Mouse (Mus musculus): ENCODE measurements around the gene Lrrc4b. TPM values are rescaled to one million over a fixed set of nuclear protein-coding genes. Genes with fewer than 3 reads are reported as not detected.

Lrrc4b gene
- polyA plus RNA-seq, 1 experiment: 0.22 TPM

DNA sequence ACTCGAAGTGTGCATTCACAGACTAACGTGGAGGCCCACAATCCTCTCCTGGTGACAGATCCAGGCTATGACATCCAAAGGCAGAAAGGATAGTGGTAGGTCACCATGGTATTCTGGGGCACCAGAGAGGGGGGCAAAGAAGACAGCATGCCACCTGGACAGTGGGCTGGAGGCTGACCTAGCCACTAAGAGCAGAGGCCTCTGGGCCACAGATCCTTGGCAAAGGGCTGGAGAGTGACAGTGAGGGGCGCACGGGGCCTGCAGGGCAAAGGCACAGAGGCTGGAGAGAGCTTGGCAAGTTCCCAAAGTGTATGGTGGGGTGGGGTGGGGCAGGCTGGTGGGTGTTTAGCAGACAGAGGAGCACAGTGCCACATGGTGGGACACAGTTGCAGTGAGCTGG, 61.5 kb downstream of the Lrrc4b start:
- no peak overlapping the region for H3K4me3 ChIP-seq (ENCODE audit: extremely low read depth, insufficient read depth, insufficient read length)
- H3K27ac ChIP-seq (ENCODE audit: insufficient read depth, low read length): no peak overlapping the region
- H3K4me1 ChIP-seq (ENCODE audit: control insufficient read depth, insufficient read depth, insufficient read length): no peaks in the 10 kb centered on the region
- 61% methylated on average over 4 of the region's 4 CpGs for WGBS
- TF ChIP-seq POLR2A (IDR thresholded peaks at IDR 0.05; ENCODE audit: low read depth, low read length) (no peak), CTCF (IDR thresholded peaks at IDR 0.05; ENCODE audit: extremely low read depth, insufficient read depth, insufficient read length, insufficient replicate concordance) (no peak)
- no peaks in the 10 kb centered on the region for H3K27me3 ChIP-seq (ENCODE audit: control insufficient read depth, insufficient read depth, low read length)
- peaks cover 38% of the 10 kb centered on the region for H3K36me3 ChIP-seq (ENCODE audit: control insufficient read depth, insufficient read depth, low read length)
- peak in 1 of 2 experiments; percentile 2 for DNase-seq (ENCODE audit: low read depth in 1 of 2, low spot score in 2 of 2)

DNA sequence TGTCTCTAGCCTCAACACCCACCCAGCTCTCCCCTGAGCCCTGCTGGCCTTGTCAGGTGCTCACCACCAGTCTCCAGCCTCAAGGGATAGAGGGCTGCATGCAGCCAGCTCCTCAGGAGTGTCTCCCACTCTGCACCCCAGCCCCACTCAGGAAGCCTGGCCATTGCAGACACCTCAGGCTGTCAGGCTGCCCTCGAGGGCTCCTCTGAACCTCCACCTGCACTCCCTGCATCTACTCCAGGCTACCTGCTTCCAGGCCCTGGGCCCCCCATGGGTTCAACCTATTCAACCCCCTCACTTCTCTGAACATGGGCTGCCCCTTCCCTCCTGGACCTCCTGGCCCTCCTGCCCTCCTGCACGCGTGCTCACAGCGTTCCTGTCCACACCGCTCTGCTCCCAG, 62.6 kb downstream of the Lrrc4b start:
- Histone ChIP-seq H3K36me3 (ENCODE audit: control insufficient read depth, insufficient read depth, low read length) (peaks cover 38% of the 10 kb centered on the region), H3K4me1 (ENCODE audit: control insufficient read depth, insufficient read depth, insufficient read length) (no peaks in the 10 kb centered on the region; the same call in 1 of the 2 replicates), H3K27me3 (ENCODE audit: control insufficient read depth, insufficient read depth, low read length) (no peaks in the 10 kb centered on the region), H3K27ac (ENCODE audit: insufficient read depth, low read length) (no peak overlapping the region), H3K4me3 (ENCODE audit: extremely low read depth, insufficient read depth, insufficient read length) (no peak overlapping the region)
- no peak for TF ChIP-seq POLR2A (IDR thresholded peaks at IDR 0.05; ENCODE audit: low read depth, low read length)
- no peak for TF ChIP-seq CTCF (IDR thresholded peaks at IDR 0.05; ENCODE audit: extremely low read depth, insufficient read depth, insufficient read length, insufficient replicate concordance)
- DNase-seq (ENCODE audit: low read depth in 1 of 2, low spot score in 2 of 2): no peak
- WGBS: 98% methylated on average over 5 of the region's 5 CpGs

DNA sequence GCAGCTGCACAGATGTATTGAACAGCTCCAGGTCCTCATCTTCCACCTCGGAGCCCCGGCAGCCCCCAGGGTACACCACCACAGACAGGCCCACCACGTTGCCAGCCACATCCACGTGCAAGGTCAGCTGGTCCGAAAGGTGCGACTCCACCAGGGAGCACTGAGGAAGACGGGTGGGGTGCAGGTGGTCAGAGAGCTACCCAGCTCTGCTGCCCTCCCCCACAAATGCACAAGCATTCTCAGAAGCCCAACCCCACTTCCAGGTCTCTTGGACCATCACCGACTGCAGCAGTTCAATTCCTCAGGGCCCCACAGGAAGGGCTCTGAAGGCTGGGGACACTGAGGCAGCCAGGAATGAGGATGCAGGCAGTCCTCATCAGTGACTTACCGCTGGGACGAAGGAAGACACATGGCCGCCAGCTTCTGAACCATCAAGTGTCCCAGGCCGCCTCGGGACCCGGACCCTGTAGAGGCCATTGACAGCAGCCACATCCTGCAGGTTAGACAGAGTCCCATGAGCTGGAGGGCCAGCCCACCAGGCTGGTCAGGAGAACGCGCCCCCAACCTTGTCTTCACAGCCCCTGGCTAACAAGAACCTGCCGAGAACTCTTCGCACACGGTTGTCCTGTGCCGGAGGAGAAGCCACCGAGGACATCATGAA, 63.5 kb downstream of the Lrrc4b start:
- 94% methylated on average over 21 of the region's 21 CpGs for WGBS
- no peak for DNase-seq (ENCODE audit: low read depth in 1 of 2, low spot score in 2 of 2)
- TF ChIP-seq POLR2A (IDR thresholded peaks at IDR 0.05; ENCODE audit: low read depth, low read length) (no peak), CTCF (IDR thresholded peaks at IDR 0.05; ENCODE audit: extremely low read depth, insufficient read depth, insufficient read length, insufficient replicate concordance) (no peak)
- H3K4me3 ChIP-seq (ENCODE audit: extremely low read depth, insufficient read depth, insufficient read length): no peak overlapping the region
- H3K36me3 ChIP-seq (ENCODE audit: control insufficient read depth, insufficient read depth, low read length): peaks cover 38% of the 10 kb centered on the region
- no peaks in the 10 kb centered on the region; the same call in 1 of the 2 replicates for H3K4me1 ChIP-seq (ENCODE audit: control insufficient read depth, insufficient read depth, insufficient read length)
- no peak overlapping the region for H3K27ac ChIP-seq (ENCODE audit: insufficient read depth, low read length)
- no peaks in the 10 kb centered on the region for H3K27me3 ChIP-seq (ENCODE audit: control insufficient read depth, insufficient read depth, low read length)

DNA sequence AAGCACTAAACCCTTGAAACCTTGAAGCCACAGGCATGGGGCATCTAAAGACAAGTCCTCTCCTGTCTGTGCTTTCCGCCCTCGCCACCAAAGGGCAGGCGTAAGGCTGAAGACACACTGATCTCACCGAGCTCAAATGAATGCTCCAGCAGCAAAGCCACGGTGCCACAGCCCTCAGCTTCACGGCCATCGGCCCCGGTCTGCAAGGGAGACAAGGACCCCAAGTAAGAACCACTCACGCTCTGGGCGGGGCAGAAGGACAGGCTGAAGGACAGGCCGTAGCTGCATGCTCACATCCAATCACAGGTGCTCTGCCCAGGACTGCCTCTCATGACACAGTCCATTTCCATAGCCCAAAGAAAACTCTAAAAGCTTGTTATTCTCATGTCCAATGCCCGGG, 65.9 kb downstream of the Lrrc4b start:
- no peak for DNase-seq (ENCODE audit: low read depth in 1 of 2, low spot score in 2 of 2)
- Histone ChIP-seq H3K4me3 (ENCODE audit: extremely low read depth, insufficient read depth, insufficient read length) (no peak overlapping the region), H3K4me1 (ENCODE audit: control insufficient read depth, insufficient read depth, insufficient read length) (no peaks in the 10 kb centered on the region; the same call in 1 of the 2 replicates), H3K27ac (ENCODE audit: insufficient read depth, low read length) (no peak overlapping the region), H3K36me3 (ENCODE audit: control insufficient read depth, insufficient read depth, low read length) (peaks cover 33% of the 10 kb centered on the region), H3K27me3 (ENCODE audit: control insufficient read depth, insufficient read depth, low read length) (no peaks in the 10 kb centered on the region)
- TF ChIP-seq POLR2A (IDR thresholded peaks at IDR 0.05; ENCODE audit: low read depth, low read length) (no peak), CTCF (IDR thresholded peaks at IDR 0.05; ENCODE audit: extremely low read depth, insufficient read depth, insufficient read length, insufficient replicate concordance) (no peak)
- WGBS: 92% methylated on average over 12 of the region's 12 CpGs

DNA sequence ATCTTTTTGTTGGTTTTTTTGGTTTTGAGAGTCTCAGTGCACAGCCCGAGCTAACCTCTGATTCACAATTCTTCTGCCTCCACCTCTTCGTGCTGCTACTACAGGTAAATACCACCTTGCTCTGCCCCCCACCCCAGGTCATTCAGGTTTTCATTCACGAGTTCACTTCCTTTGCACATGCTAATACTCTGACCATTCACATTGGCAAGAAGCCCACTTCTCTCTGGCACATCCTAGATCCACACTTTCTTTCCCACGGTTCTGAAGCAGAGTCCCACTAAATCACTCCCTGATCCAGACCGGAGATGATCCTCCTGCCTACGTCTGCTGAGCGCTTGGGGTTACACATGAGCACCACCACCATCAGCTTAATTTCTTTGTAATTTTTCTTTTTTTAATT, 66.3 kb downstream of the Lrrc4b start:
- Histone ChIP-seq H3K27me3 (ENCODE audit: control insufficient read depth, insufficient read depth, low read length) (no peaks in the 10 kb centered on the region), H3K4me3 (ENCODE audit: extremely low read depth, insufficient read depth, insufficient read length) (no peak overlapping the region), H3K27ac (ENCODE audit: insufficient read depth, low read length) (no peak overlapping the region), H3K36me3 (ENCODE audit: control insufficient read depth, insufficient read depth, low read length) (peaks cover 31% of the 10 kb centered on the region), H3K4me1 (ENCODE audit: control insufficient read depth, insufficient read depth, insufficient read length) (no peaks in the 10 kb centered on the region; the same call in 1 of the 2 replicates)
- DNase-seq (ENCODE audit: low read depth in 1 of 2, low spot score in 2 of 2): no peak
- WGBS: 87% methylated on average over 7 of the region's 7 CpGs
- TF ChIP-seq POLR2A (IDR thresholded peaks at IDR 0.05; ENCODE audit: low read depth, low read length) (no peak), CTCF (IDR thresholded peaks at IDR 0.05; ENCODE audit: extremely low read depth, insufficient read depth, insufficient read length, insufficient replicate concordance) (no peak)

DNA sequence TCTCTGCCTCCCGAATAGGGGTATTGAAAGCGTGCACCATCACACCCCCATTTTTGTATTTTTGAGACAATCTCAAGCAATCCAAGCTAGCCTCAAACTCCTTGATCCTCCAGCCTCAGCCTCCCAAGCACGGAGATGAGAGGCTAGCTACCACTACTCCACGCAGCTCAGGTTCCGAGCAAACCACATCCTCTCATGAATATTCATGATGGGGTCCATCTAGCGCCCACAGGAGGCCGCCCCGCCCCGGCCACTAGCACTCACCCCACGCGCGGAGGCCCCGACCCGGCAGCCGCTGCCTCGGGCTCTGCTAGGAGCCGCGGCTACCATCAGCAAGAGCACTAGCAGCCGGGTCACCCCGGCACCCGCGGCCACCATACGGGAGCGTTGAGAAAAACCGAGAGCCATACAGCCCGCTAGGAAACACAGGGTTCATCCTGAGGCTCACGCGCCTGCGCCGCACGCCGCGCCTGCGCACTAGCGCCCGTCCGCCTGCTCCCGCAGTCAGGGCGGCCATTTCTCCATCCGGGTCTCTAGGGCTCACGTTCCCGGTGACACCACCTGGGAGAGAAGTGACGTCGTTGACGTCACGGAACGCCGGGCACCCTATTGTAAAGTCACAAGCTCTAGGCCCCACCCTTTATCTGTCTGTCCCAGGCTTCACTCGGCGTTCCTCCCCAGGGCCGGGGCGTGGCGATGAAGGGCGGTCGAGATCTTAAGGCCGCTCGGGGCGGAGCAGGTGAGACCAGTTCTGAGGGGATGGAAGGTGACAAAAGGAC, 67.4 kb downstream of the Lrrc4b start, which contains the start of the genes Emc10 and Fam71e1:
Gene Emc10 (minus strand): TSS at position 538 of the 779 bp plus-strand sequence.
Gene Fam71e1 (plus strand): TSS at position 590 of the 779 bp plus-strand sequence.
- peak within 1 kb of the TSS; percentile 79 for H3K4me3 ChIP-seq (ENCODE audit: extremely low read depth, insufficient read depth, insufficient read length)
- H3K27me3 ChIP-seq (ENCODE audit: control insufficient read depth, insufficient read depth, low read length): no peaks in the 10 kb centered on the region
- TF ChIP-seq POLR2A (IDR thresholded peaks at IDR 0.05; ENCODE audit: low read depth, low read length): no peak; the same call in 1 of the 2 replicates
- TF ChIP-seq CTCF (IDR thresholded peaks at IDR 0.05; ENCODE audit: extremely low read depth, insufficient read depth, insufficient read length, insufficient replicate concordance): no peak
- peak within 1 kb of the TSS; percentile 99 for H3K27ac ChIP-seq (ENCODE audit: insufficient read depth, low read length)
- no peaks in the 10 kb centered on the region; the same call in 1 of the 2 replicates for H3K4me1 ChIP-seq (ENCODE audit: control insufficient read depth, insufficient read depth, insufficient read length)
- peak; percentile 98 to 100 for DNase-seq (ENCODE audit: low read depth in 1 of 2, low spot score in 2 of 2)
- under 1% methylated on average over 58 of the region's 58 CpGs for WGBS
- H3K36me3 ChIP-seq (ENCODE audit: control insufficient read depth, insufficient read depth, low read length): peaks cover 21% of the 10 kb centered on the region

Measured in spleen, adult 2 months (tissue).